Mouse (Mus musculus): ENCODE data around the gene Cacng4. TPM values are rescaled to one million over a fixed set of nuclear protein-coding genes. Genes with fewer than 3 reads are reported as not detected.

Cacng4 gene
- polyA plus RNA-seq, 1 experiment from 2014 or later = 0.37 TPM

DNA sequence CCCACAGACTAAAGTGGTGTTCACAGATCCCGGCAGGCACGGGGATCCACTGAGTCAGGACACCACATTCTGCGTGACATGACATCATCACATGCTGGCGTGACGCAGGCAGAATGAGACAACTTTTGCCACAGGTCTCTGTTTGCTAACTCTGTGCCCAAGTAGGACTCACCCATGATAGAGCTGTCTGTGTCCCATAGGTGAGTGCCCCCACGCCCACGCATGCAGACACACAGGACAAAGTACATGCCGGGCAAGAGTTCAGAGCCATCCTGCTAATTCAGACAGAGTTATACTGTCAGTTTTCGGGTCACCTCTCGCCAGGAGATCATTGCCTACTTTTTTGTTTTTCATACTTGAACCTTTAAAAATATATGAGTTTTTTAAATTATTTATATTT lies 105.9 kb downstream of the Cacng4 start:
- H3K9ac ChIP-seq = no peak overlapping the region
- 0 out of 2 replicates have a peak, but pooled peaks cover 2% of the 10 kb centered on the region for H3K4me1 ChIP-seq (replicated peaks)
- ATAC-seq (ENCODE audit: insufficient number of reproducible peaks, low FRiP score) = no peak
- 92% methylated on average over 10 of the region's 10 CpGs for WGBS
- peaks cover 30% of the 10 kb centered on the region for H3K36me3 ChIP-seq
- no peak overlapping the region for H3K4me2 ChIP-seq
- no peak overlapping the region for H3K4me3 ChIP-seq
- H3K9me3 ChIP-seq (replicated peaks) = no peaks in the 10 kb centered on the region
- no peak overlapping the region for H3K27ac ChIP-seq (ENCODE audit: poor library complexity, severe bottlenecking)
- no peaks in the 10 kb centered on the region for H3K27me3 ChIP-seq (replicated peaks)

DNA sequence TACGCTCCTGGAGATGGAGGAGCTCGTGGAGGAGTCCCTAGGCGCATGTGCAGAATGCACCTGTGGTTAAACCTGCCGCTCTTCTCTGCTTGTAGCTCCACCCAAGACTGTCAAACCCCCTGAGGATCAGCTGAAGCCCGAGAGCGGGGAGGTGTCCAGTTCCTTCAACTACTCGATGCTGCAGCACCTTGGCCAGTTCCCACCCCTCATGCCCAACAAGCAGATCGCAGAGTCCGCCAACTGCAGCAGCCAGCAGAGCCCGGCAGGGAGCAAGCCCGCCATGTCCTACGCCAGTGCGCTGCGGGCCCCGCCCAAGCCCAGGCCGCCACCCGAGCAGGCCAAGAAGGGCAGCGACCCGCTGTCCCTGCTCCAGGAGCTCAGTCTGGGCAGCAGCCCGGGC lies 108.1 kb downstream of the Cacng4 start:
- peaks cover 40% of the 10 kb centered on the region for H3K36me3 ChIP-seq
- 82% methylated on average over 20 of the region's 20 CpGs for WGBS

DNA sequence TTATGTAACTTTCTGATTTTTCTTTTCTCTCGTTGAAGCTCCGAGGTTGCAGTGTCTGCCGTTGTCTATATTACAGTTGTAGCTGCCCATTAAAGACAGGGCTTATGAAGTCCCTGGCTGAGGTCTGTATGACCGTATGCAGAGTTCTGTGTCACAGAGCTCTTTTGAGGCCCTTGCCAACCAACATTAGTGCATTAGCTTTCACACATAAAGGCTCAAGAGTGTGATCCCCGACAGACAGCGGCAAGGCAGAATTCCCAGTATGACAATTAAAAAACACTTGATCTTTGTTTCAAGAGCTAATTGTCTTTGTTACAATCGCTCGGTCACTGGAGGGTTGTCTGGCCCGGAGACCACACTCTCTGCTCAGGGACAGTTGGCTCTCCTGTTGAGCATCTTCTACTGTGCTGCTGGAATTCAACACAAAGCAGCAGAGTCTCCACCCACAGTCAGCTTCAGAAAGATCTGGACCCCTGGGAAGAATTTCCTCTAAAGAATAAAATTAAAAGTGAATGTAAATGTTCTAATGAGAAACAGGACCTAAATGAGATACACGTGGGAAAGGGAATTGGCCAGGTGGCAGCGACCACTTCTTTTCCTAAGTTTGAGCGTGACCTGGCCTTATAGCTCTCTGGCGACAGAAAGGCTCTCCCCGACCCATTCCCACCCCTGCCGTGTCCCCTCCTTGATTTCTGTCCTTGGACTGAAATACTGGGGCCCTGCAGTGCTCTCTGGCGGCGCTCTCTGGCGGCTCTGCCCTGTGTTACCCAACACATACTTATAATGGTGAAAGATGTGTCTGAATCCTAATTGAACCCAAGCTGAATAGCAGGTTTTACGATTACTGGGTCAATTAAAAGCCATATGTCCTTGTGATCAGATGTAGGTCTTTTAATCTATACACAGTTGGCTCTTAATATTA lies 110.6 kb downstream of the Cacng4 start:
- H3K4me1 ChIP-seq (replicated peaks) = no peaks in the 10 kb centered on the region
- H3K9me3 ChIP-seq (replicated peaks) = no peaks in the 10 kb centered on the region
- no peak overlapping the region for H3K9ac ChIP-seq
- no peak overlapping the region for H3K4me2 ChIP-seq
- ATAC-seq (ENCODE audit: insufficient number of reproducible peaks, low FRiP score) = no peak
- H3K4me3 ChIP-seq = no peak overlapping the region
- WGBS = 80% methylated on average over 19 of the region's 19 CpGs
- H3K27ac ChIP-seq (ENCODE audit: poor library complexity, severe bottlenecking) = no peak overlapping the region
- no peaks in the 10 kb centered on the region for H3K27me3 ChIP-seq (replicated peaks)
- peaks cover 40% of the 10 kb centered on the region for H3K36me3 ChIP-seq

More for the DNA sequence above, 108.1 kb downstream of the Cacng4 start:
- ATAC-seq (ENCODE audit: insufficient number of reproducible peaks, low FRiP score) = no peak
- no peak overlapping the region for H3K4me3 ChIP-seq
- no peaks in the 10 kb centered on the region for H3K27me3 ChIP-seq (replicated peaks)
- no peak overlapping the region for H3K4me2 ChIP-seq
- H3K4me1 ChIP-seq (replicated peaks) = no peaks in the 10 kb centered on the region
- no peaks in the 10 kb centered on the region for H3K9me3 ChIP-seq (replicated peaks)
- H3K9ac ChIP-seq = no peak overlapping the region
- no peak overlapping the region for H3K27ac ChIP-seq (ENCODE audit: poor library complexity, severe bottlenecking)

DNA sequence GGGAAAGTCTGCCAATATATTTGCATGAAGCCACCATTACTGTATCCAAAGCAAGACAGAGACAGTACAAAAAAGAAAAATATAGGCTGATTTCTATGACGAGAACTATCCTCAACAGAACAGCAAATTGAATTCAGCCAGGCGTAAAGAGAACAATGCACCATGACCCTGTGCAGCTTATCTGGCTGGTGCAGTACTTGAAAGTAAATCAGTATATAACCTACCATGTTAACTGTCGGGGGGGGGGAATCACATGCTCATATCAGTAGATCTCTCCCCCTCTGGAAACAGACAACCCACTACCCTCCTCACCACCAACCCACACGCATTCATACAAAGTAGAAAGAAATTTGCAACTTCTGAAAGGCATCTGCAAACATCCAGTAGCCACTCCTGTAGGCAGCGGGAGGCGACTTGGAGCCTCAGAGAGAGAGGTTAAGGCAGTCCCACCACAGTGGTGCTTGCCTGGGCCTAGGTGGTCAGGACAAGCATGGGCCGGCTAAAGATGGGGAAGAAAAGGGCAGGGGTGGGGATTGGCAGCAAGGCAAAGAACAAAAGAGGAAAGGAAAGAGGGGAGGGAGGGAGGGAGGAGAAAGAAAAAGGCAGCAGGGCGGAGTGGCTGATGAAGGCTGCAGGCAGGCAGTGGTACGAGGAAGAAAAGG lies 111.5 kb downstream of the Cacng4 start:
- no peak overlapping the region for H3K4me3 ChIP-seq
- ATAC-seq (ENCODE audit: insufficient number of reproducible peaks, low FRiP score) = no peak
- 81% methylated on average over 9 of the region's 9 CpGs for WGBS
- H3K27ac ChIP-seq (ENCODE audit: poor library complexity, severe bottlenecking) = no peak overlapping the region
- no peaks in the 10 kb centered on the region for H3K9me3 ChIP-seq (replicated peaks)
- H3K36me3 ChIP-seq = peaks cover 41% of the 10 kb centered on the region
- no peak overlapping the region for H3K9ac ChIP-seq
- H3K27me3 ChIP-seq (replicated peaks) = no peaks in the 10 kb centered on the region
- H3K4me1 ChIP-seq (replicated peaks) = no peaks in the 10 kb centered on the region
- no peak overlapping the region for H3K4me2 ChIP-seq

Other genes with a start within 250 kb of the Cacng4 start
- 19.5 and 22.8 TPM in 2 replicates for gene Helz, start 246.6 kb downstream of the Cacng4 start, polyA plus RNA-seq (2016; fragmentation: Nextera tagmentation; extraction: Ambion mirVana)
- 0.15 TPM in 1 of 2 replicates, not detected in the other for gene Cacng1, start 78.0 kb downstream of the Cacng4 start, polyA plus RNA-seq (2016; fragmentation: Nextera tagmentation; extraction: Ambion mirVana)
- not detected in 2 replicates for gene Cacng5, start 120.5 kb upstream of the Cacng4 start, polyA plus RNA-seq (2016; fragmentation: Nextera tagmentation; extraction: Ambion mirVana)